Mouse (Mus musculus) heart, adult 2 months (tissue): ENCODE results near the gene Mfn2. TPM values are rescaled to one million over a fixed set of nuclear protein-coding genes. Genes with fewer than 3 reads are reported as not detected.

ENCODE experiments used
- DNase-seq, 2 experiments: peaks; one replicate each; pipeline ENCODE4 v3.0.0; 2021
- H3K27ac ChIP-seq: fragments of 200-600 bp; 2 replicates; pipeline ENCODE4 v1.8.1; 2022
- H3K27me3 ChIP-seq: fragments of 200-500 bp; 2 replicates; pipeline ENCODE4 v1.6.1; 2012; ENCODE audit warnings: mild to moderate bottlenecking, low read length, inconsistent platforms, mixed read lengths; ENCODE audit not compliant: control insufficient read depth, insufficient read depth
- H3K36me3 ChIP-seq: fragments of 200-500 bp; 2 replicates; pipeline ENCODE4 v1.6.1; 2012; ENCODE audit warnings: low read length, inconsistent platforms; ENCODE audit not compliant: control insufficient read depth, insufficient read depth
- H3K4me1 ChIP-seq: fragments of 200-500 bp; 2 replicates; pipeline ENCODE4 v1.6.1; 2011; ENCODE audit warnings: low read length; ENCODE audit not compliant: control insufficient read depth, insufficient read depth
- H3K4me3 ChIP-seq: fragments of 200-600 bp; 2 replicates; pipeline ENCODE4 v1.8.1; 2022
- H3K79me2 ChIP-seq: fragments of 200-500 bp; replicated peaks from 2 replicates; pipeline ENCODE4 v1.6.1; 2012; ENCODE audit warnings: mild to moderate bottlenecking, inconsistent platforms, low read length, moderate library complexity, mixed read lengths; ENCODE audit not compliant: control insufficient read depth, insufficient read depth
- H3K9ac ChIP-seq: fragments of 200-500 bp; 2 replicates; pipeline ENCODE4 v1.6.1; 2012; ENCODE audit warnings: low read depth, mild to moderate bottlenecking, control low read depth, inconsistent platforms, low read length, mixed read lengths
- CTCF ChIP-seq: fragments of 200-600 bp; IDR thresholded peaks from 2 replicates; pipeline ENCODE4 v1.8.1; 2022; ENCODE audit warnings: antibody characterized with exemption, mild to moderate bottlenecking, moderate library complexity
- EP300 ChIP-seq: fragments of 200-500 bp; IDR thresholded peaks from 2 replicates; pipeline ENCODE4 v1.6.1; 2011; ENCODE audit warnings: low read depth, low read length, control low read depth; ENCODE audit not compliant: insufficient read depth
- POLR2A ChIP-seq: fragments of 200-500 bp; IDR thresholded peaks from 2 replicates; pipeline ENCODE4 v1.6.1; 2011; ENCODE audit warnings: mild to moderate bottlenecking, low read depth, low read length, control low read depth; ENCODE audit not compliant: insufficient read depth
- WGBS: fragments of 180-500 bp; shearing (Covaris S2); methylation state at CpG from one replicate; pipeline ENCODE4 v1.1.7; 2018; 5-methylcytosine and 5-hydroxymethylcytosine counted together
- intact Hi-C: fragments of 180-260 bp; cut with DNase I; formaldehyde crosslinking; loops from one replicate; pipeline ENCODE4 v1.15.1; 2025
- polyA plus RNA-seq: library from polyadenylated mRNA; depleted of rRNA; stranded (reverse); fragments of >200 nt; gene quantifications from 2 replicates; pipeline ENCODE4 v1.2.3, GENCODE M21; 2012
- total RNA-seq, 2 experiments: library from RNA; stranded (reverse); gene quantifications; 2 replicates each; pipeline ENCODE4 v1.2.3; 2021

The Mfn2 gene
- total and polyA plus RNA-seq, 3 experiments = 395 to 697 (median 626) TPM

DNA sequence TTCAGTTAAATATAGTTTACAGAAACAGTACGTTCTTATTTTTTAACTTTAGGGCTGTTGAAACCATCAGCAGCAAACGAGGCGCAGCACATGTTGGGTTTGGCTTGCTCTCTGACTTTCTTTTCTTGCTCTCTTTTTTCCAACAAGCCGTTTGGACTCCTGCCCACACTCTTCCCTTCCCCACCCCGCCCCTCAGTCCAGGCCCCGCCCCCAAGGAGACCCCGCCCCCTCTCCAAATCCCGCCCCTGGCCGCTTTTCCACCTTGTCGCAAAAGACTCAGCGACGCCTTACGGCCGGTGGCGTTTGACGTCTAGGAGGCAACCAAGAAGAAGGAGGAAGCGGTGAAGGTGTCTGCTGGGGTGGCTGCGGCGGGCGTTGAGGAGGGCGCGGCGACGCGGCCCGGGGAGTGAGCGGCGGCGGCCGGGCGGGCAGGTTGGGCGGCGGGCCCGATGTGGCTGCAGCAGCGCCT, 36.1 kb upstream of the Mfn2 start, which contains the start of gene 2510039O18Rik:
Gene 2510039O18Rik (plus strand): TSS at position 320 of the 469 bp plus-strand sequence.
- DNase-seq = peak; percentile 86 to 89
- peak within 1 kb of the TSS; percentile 95 for H3K9ac ChIP-seq
- H3K4me3 ChIP-seq = peak within 1 kb of the TSS; percentile 84
- no peaks in the 10 kb centered on the region for H3K27me3 ChIP-seq
- intact Hi-C loops = no loop called here
- peak within 1 kb of the TSS; percentile 94 for H3K27ac ChIP-seq
- TF ChIP-seq CTCF = no peak
- no peak for TF ChIP-seq EP300
- peak; percentile 77; the same call in 1 of the 2 replicates for TF ChIP-seq POLR2A
- H3K4me1 ChIP-seq = peaks cover 25% of the 10 kb centered on the region
- peaks cover 5% of the 10 kb centered on the region for H3K79me2 ChIP-seq
- peaks cover 16% of the 10 kb centered on the region for H3K36me3 ChIP-seq
- WGBS = under 1% methylated on average over 35 of the region's 35 CpGs

- Histone ChIP-seq H3K36me3 (peaks cover 14% of the 10 kb centered on the region), H3K27me3 (no peaks in the 10 kb centered on the region), H3K4me3 (no peak overlapping the region), H3K9ac (no peak overlapping the region), H3K27ac (peak overlapping the region; percentile 94), H3K4me1 (peaks cover 26% of the 10 kb centered on the region), H3K79me2 (peaks cover 5% of the 10 kb centered on the region)
- intact Hi-C loops = no loop called here
- no peak for TF ChIP-seq POLR2A
- no peak for TF ChIP-seq EP300
- TF ChIP-seq CTCF = no peak
- peak in 1 of 2 experiments; percentile 18 for DNase-seq
- WGBS = 36% methylated on average over 9 of the region's 9 CpGs
Observed at GRCm38 (mm10) chr4:147940111-147940510, 35.6 kb upstream of the Mfn2 start.

DNA sequence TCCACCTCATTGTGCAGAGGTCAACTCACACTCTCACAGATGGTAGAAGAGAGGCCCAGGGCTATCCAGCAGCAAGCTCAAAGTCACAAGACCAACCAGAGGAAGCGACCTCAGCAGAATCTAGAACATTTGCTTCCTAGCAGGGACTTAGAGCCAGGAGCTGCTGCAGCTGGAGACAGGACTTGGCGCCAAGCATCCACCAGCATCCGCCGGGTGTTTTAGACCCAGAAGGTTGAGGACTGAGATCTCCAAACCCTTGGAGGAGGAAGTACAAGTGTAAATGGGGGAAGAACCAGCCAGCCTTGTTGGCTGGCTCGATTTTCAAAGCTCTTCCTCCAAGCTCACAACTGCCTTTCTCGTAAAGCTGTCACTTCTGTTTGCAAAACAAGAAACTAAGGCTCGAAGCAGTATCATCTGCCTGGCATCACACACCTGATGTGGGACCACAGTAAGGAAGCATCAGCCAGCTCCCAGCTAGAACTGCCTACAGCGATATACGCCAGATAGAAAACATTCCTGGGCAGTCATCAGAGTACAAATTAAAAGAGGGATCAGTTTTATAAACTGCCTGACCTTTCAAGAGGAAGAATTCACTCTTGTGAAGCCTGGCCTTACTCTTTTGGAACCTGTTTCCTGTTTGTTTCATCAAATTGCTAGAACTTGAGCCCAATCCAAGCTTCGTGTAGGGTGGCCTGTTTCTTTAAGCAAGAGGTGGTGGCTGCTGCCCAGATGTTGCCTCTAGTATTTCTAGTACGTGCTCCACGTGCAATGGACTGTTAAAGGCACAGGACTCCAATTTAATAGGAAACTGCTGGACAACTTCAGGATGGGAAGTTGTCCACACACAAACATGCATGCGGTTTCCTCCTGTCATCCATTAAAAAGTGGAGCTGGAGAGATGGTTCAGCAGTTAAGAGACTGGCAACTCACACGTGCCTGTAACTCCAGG, 33.9 kb upstream of the Mfn2 start:
- Histone ChIP-seq H3K4me3 (peak overlapping the region; percentile 17; the same call in 1 of the 2 replicates), H3K27me3 (no peaks in the 10 kb centered on the region), H3K27ac (peak overlapping the region; percentile 94), H3K4me1 (peaks cover 38% of the 10 kb centered on the region), H3K9ac (no peak overlapping the region), H3K79me2 (peaks cover 5% of the 10 kb centered on the region), H3K36me3 (peaks cover 13% of the 10 kb centered on the region)
- TF ChIP-seq CTCF (no peak), POLR2A (peak; percentile 38; the same call in 1 of the 2 replicates), EP300 (peak; percentile 74; the same call in 1 of the 2 replicates)
- intact Hi-C loops = loop anchor here (5.0 kb wide), 1 partner anchor 71 kb away; the partner anchor contains the start of genes Fv1 and Miip
- peak; percentile 74 to 84 for DNase-seq
- 23% methylated on average over 14 of the region's 14 CpGs for WGBS

DNA sequence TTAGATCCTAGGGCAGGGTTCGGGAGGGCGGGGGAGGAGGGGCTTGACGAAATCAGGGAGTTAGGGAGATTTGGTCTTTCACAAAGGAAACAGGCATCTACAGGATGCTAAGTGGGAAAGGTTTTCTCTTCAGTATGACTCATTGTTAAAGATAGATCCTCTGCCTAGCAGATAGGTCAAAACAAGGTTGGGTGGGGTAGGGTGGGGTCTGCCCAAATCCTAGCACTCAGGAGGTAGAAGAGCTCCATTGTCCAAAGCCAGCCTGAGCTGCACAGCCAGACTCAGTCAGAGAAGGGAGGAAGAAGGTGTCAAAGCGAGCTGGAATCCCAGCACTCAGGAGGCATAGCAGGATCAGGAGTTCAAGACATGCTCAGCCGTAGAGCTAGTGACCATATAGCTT, 33.0 kb upstream of the Mfn2 start:
- WGBS = 44% methylated on average over 5 of the region's 5 CpGs
- Histone ChIP-seq H3K79me2 (peaks cover 5% of the 10 kb centered on the region), H3K4me1 (peaks cover 42% of the 10 kb centered on the region), H3K9ac (no peak overlapping the region), H3K27ac (peak overlapping the region; percentile 94), H3K36me3 (peaks cover 10% of the 10 kb centered on the region), H3K27me3 (no peaks in the 10 kb centered on the region), H3K4me3 (peak overlapping the region; percentile 21; the same call in 1 of the 2 replicates)
- intact Hi-C loops = loop anchor here (2.0 to 5.0 kb wide), 2 partner anchors 33 to 70 kb away; partner anchors contain the start of genes Fv1, Mfn2 and Miip
- TF ChIP-seq EP300 (no peak), POLR2A (no peak), CTCF (no peak)
- peak in 1 of 2 experiments; percentile 37 for DNase-seq

DNA sequence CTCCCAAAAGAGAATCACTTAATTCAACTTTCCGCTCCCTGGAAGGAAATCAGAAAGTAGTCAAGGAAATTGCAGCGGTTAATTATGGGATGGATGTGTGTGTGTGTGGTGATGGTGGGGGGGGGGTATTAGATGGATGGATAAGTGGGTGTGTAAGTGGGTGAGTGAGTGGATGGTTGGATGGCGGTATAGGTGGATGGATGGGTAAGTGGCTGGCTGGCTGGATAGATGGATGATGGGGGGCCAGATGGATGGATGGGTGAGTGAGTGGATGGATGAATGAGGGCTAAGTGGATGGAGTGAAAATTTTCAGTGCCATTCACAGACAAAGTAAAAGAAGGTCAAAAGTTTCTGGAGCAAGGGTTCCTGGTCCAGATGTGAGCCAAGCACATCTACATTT, 32.5 kb upstream of the Mfn2 start:
- peaks cover 6% of the 10 kb centered on the region for H3K36me3 ChIP-seq
- intact Hi-C loops = loop anchor here (2.0 to 5.0 kb wide), 2 partner anchors 32 to 70 kb away; partner anchors contain the start of genes Fv1, Mfn2 and Miip
- peak in 1 of 2 experiments; percentile 20 for DNase-seq
- peak overlapping the region; percentile 94 for H3K27ac ChIP-seq
- peaks cover 5% of the 10 kb centered on the region for H3K79me2 ChIP-seq
- H3K4me1 ChIP-seq = peaks cover 38% of the 10 kb centered on the region
- 37% methylated on average over 3 of the region's 3 CpGs for WGBS
- H3K4me3 ChIP-seq = peak overlapping the region; percentile 96
- H3K27me3 ChIP-seq = no peaks in the 10 kb centered on the region
- TF ChIP-seq EP300 (no peak), CTCF (no peak), POLR2A (no peak)
- H3K9ac ChIP-seq = peak overlapping the region; percentile 73
